13 mouse cellular contexts compared by ENCODE assay signal in the genomic region with DNA sequence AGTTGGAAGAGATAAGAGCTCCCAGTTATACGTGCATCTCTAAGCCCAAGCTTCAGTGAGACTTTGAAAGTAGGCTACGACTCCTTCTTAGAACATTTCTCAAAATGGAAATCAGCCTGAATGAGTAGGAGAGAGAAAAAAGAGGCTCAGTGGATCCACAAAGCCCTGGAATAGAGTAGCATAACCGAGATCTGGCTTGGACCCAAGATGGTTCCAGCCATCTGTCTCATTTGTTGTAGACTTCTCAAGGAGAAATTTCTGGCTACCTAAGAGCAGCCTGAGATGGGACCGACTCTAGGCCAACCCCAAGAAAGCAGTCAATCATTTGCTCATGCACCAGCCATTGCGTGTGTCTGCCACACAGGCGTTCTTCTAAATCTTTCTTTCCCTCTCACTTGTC.
A peak's percentile ranks its signal among the peaks of the same experiment; 100 is the strongest.
DNase-seq lines count a peak whose midpoint lies in the region; ATAC-seq lines count a peak whose summit lies in the region.
"Had no signal": no experiment of that assay in that cellular context is flagged by ENCODE, and none has a peak within 500 bp of the region (broad histone marks: within the 10 kb centered on the region; RNA-seq: fewer than 3 reads in every experiment).

No protein-coding gene starts in this region.

- no peaks in the 10 kb centered on the region for H3K9me3 ChIP-seq in forebrain, embryonic 16.5 days (ENCODE audit: control insufficient read depth, low read length)
- H3K9me3 ChIP-seq: heart, embryonic 12.5 days; limb, embryonic 10.5 days had no signal

- peaks cover 39% of the 10 kb centered on the region for H3K4me1 ChIP-seq in forebrain, embryonic 16.5 days (replicated peaks; ENCODE audit: control insufficient read depth, insufficient read depth, low read length)

- peak; percentile 23; the same call in 1 of the 2 replicates for ATAC-seq in cerebellum, adult (ENCODE audit: insufficient number of reproducible peaks, low FRiP score, low TSS enrichment)
- ATAC-seq in forebrain, embryonic 16.5 days: peak; percentile 67
- ATAC-seq: midbrain, embryonic 16.5 days had no signal

- H3K9ac ChIP-seq in forebrain, embryonic 16.5 days (replicated peaks; ENCODE audit: low read depth, low read length): no peak overlapping the region
- H3K9ac ChIP-seq: heart, embryonic 12.5 days had no signal

- intact Hi-C loops in gastrocnemius, postnatal 14 days (cut with DNase I; ENCODE audit: low total_unique reads): no loop called here

- WGBS in forebrain, embryonic 16.5 days: 37% methylated on average over 6 of the region's 6 CpGs

- H3K4me3 ChIP-seq in forebrain, embryonic 16.5 days (replicated peaks; ENCODE audit: low read length): no peak overlapping the region
- H3K4me3 ChIP-seq: heart, embryonic 12.5 days; limb, embryonic 10.5 days had no signal

- H3K27me3 ChIP-seq in forebrain, embryonic 16.5 days (replicated peaks; ENCODE audit: control insufficient read depth, insufficient read depth, low read length): no peaks in the 10 kb centered on the region
- H3K27me3 ChIP-seq: heart, embryonic 12.5 days had no signal

- no peaks in the 10 kb centered on the region for H3K36me3 ChIP-seq in forebrain, embryonic 16.5 days (ENCODE audit: control insufficient read depth, insufficient read depth)
- H3K36me3 ChIP-seq: heart, embryonic 12.5 days; limb, embryonic 10.5 days had no signal

- no peak for DNase-seq in cerebellum, adult 11-12 months
- peak; percentile 90 for DNase-seq in brain, adult 2 months (ENCODE audit: low read depth, low spot score)
- DNase-seq in left cerebral cortex, adult 9 months (ENCODE audit: low spot score in 2 of 2): peak; percentile 32 to 82
- DNase-seq in gastrocnemius, postnatal 14 days: no peak
- no peak for DNase-seq in c-Kit-positive CD71-positive TER-119-positive erythroid progenitor cells, embryonic 14.5 days (ENCODE audit: low spot score)
- DNase-seq in spleen, postnatal 36 days (ENCODE audit: low spot score in 2 of 2): no peak
- DNase-seq: lung, adult 2 months; thymus, postnatal 4 days had no signal

- no peak overlapping the region for H3K4me2 ChIP-seq in forebrain, embryonic 16.5 days (ENCODE audit: low read length)
- H3K4me2 ChIP-seq: heart, embryonic 12.5 days had no signal

- no peak overlapping the region for H3K27ac ChIP-seq in forebrain, embryonic 16.5 days (ENCODE audit: low read length)
- H3K27ac ChIP-seq: limb, embryonic 10.5 days had no signal

Comparison
In these comparisons a context has a peak if more than half of its experiments do, and no peak if none do; other contexts are left out.
1. DNase-seq: peak in brain, adult 2 months (single experiment) and left cerebral cortex, adult 9 months (2 of 2); none in cerebellum, adult 11-12 months (single experiment), gastrocnemius, postnatal 14 days (single experiment), c-Kit-positive CD71-positive TER-119-positive erythroid progenitor cells, embryonic 14.5 days (single experiment) and spleen, postnatal 36 days (0 of 2).